Mouse (Mus musculus): ENCODE data around the gene Mical3.

- TF ChIP-seq CTCF (IDR thresholded peaks at IDR 0.05; ENCODE audit: borderline replicate concordance, control insufficient read depth, extremely low read depth, insufficient read depth, low read length, poor library complexity) (no peak), POLR2A (IDR thresholded peaks at IDR 0.05; ENCODE audit: control insufficient read depth, extremely low read depth, insufficient read depth, low read length, poor library complexity) (no peak)
These were observed 19.3 kb upstream of the Mical3 start for GRCm38 (mm10) chr6:121150126-121150525.

All from thymus, adult 2 months (tissue).